Mouse (Mus musculus) cerebellum, postnatal 14 days (tissue): ENCODE measurements around the gene A030005K14Rik.

Source experiments
- DNase-seq, 2 experiments: peaks; one replicate each; pipeline ENCODE4 v3.0.0; 2021; ENCODE audit warnings: mixed read lengths in 2 of 2

The A030005K14Rik gene

GRCm38 (mm10) chr1:83059278-83059677 lies at the start of gene A030005K14Rik:
Gene A030005K14Rik (minus strand): TSS chr1:83059378.
- DNase-seq = no peak

- DNase-seq = no peak
These were observed 48.3 kb upstream of the A030005K14Rik start for GRCm38 (mm10) chr1:83107410-83107978.

- no peak for DNase-seq
These were observed 46.3 kb upstream of the A030005K14Rik start for GRCm38 (mm10) chr1:83105464-83105863.

GRCm38 (mm10) chr1:83101891-83102290 lies 42.7 kb upstream of the A030005K14Rik start:
- peak; percentile 13 to 17 for DNase-seq

- DNase-seq = no peak
These were observed 40.5 kb upstream of the A030005K14Rik start for GRCm38 (mm10) chr1:83099580-83100137.

GRCm38 (mm10) chr1:83099160-83099559 lies 40.0 kb upstream of the A030005K14Rik start:
- DNase-seq = no peak

GRCm38 (mm10) chr1:83096935-83097334 lies 37.8 kb upstream of the A030005K14Rik start:
- DNase-seq = no peak

- no peak for DNase-seq
These were observed 32.1 kb upstream of the A030005K14Rik start for GRCm38 (mm10) chr1:83091268-83091667.

- no peak for DNase-seq
These were observed 25.6 kb upstream of the A030005K14Rik start for GRCm38 (mm10) chr1:83084790-83085189.

GRCm38 (mm10) chr1:83077016-83077415 lies 17.8 kb upstream of the A030005K14Rik start:
- no peak for DNase-seq

GRCm38 (mm10) chr1:83076190-83076917 lies 17.2 kb upstream of the A030005K14Rik start:
- peak; percentile 59 to 60 for DNase-seq

- no peak for DNase-seq
These were observed 16.5 kb upstream of the A030005K14Rik start for GRCm38 (mm10) chr1:83075526-83076189.

- DNase-seq = peak; percentile 10 to 13
These were observed 8.0 kb upstream of the A030005K14Rik start for GRCm38 (mm10) chr1:83067205-83067604.

- no peak for DNase-seq
These were observed 7.4 kb upstream of the A030005K14Rik start for GRCm38 (mm10) chr1:83066577-83066976.

GRCm38 (mm10) chr1:83064851-83065250 lies 5.7 kb upstream of the A030005K14Rik start:
- DNase-seq = peak; percentile 21 to 24

GRCm38 (mm10) chr1:83060643-83061042 lies 1.5 kb upstream of the A030005K14Rik start, which contains the start of gene Krtap28-13:
Gene Krtap28-13 (plus strand): TSS chr1:83060930.
- DNase-seq = no peak

- no peak for DNase-seq
These were observed 697 bp downstream of the A030005K14Rik start for GRCm38 (mm10) chr1:83058481-83058880.

GRCm38 (mm10) chr1:83044882-83045427 lies 14.2 kb downstream of the A030005K14Rik start, which contains the start of gene Gm47969:
Gene Gm47969 (plus strand): TSS chr1:83044932.
- no peak for DNase-seq

GRCm38 (mm10) chr1:83042380-83042779 lies 16.8 kb downstream of the A030005K14Rik start, which contains the start of gene Krtap28-10:
Gene Krtap28-10 (minus strand): TSS chr1:83042480.
- no peak for DNase-seq

- no peak for DNase-seq
These were observed 20.1 kb downstream of the A030005K14Rik start for GRCm38 (mm10) chr1:83039080-83039479.

GRCm38 (mm10) chr1:83038109-83038672 lies 21.0 kb downstream of the A030005K14Rik start, which contains the start of gene Slc19a3:
Gene Slc19a3 (minus strand): TSS chr1:83038448.
- DNase-seq = peak; percentile 31 to 50

GRCm38 (mm10) chr1:83036892-83037667 lies 22.1 kb downstream of the A030005K14Rik start:
- no peak for DNase-seq
